Mouse (Mus musculus): Measurements from ENCODE around the gene Fap.

The Fap gene

DNA sequence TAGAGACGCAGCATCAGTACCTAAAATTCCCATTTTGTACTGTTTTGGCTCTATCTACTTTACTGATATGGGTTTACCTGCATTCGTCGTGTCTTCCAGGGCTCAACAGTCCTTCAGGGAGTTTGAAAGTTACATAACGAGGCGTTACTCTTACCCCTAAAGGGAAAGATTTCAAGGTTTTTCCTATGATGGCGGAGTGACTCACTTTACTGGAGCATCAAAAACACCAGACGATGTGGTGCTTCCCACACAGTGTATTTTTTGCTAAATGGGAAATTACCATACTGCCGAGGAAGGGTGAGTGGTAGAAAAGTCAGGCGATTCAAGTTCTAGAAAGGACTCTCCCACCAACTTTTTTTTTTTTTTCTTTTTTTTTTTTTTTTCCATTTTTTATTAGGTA lies 47.5 kb downstream of the Fap start:
- DNase-seq (ENCODE audit: low spot score), result no peak

DNA sequence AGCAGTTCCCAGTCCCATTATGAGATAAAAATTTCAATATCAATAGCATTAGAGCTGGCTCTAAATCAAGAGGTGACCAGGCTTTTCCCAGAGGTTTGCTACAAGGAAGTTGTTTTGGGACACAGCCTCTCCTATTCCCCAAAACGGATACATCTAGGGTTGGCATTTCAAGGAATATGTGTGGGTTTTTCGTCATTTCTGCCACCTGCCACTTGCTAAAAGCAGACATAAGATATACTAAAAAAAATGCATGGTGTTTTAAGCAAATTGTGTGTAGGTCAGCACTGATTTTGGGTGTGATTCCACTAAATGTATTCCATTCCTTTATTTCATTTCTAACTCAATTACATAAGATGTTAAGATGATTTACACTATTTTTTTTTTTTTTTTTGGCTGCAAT lies 56.1 kb downstream of the Fap start:
- DNase-seq (ENCODE audit: low spot score), result no peak

DNA sequence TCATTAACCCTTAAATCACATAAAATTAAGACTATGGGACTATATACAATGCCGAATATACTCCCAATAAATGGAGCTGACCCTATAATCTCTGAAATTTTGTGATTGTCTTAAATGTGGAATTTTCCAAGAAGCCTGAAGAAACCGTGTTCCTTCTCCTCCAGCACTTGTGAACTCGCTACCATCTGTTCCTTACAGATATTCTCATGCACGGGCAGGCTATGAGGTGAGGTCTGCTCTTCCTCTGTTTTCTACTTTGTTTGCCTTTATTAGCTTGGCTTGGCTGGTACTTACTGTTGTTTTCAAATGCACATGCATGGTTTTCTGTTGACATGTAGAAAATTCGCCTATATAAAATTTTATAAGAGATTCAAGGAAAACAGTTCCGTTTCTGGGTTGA lies 59.4 kb downstream of the Fap start:
- no peak for DNase-seq (ENCODE audit: low spot score)

DNA sequence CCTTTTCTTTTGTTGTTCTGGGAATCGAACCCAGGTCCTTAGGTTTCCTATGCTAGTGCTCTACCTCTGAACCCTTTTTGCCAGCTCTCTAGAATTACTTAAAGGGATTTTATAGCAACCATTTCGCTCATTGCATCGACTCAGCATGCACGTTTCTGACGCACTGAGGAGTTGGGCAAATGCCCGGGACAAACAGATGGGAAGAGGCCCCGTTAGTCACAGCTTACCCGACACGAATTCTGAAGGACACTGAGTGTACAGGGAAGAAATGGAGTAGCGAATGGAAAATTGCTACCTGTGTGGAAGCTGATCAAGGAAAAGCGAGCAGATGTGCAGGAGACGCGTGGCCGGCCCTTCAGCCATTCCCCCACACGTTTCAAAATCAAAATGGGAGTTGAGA lies 60.4 kb downstream of the Fap start:
- DNase-seq (ENCODE audit: low spot score), result no peak

DNA sequence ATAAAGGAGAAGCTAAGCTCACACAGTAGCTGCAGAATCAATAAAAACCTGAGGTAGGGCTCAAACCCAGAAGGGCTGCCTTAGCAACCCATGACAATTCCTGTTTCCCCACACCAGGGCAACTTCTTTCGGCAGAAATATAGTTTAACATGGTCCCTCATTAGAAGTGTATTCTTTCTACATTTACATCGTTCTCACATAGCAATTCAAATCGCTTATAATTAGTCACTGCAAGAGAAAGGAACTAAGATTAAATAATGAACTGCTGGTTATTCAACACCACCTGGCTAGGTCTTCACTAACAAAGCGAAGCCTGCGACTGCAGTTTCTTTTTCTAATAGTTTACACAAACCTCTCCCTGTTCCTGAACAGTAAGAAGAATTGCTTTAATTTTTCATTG lies 66.7 kb downstream of the Fap start:
- no peak for DNase-seq (ENCODE audit: low spot score)

DNA sequence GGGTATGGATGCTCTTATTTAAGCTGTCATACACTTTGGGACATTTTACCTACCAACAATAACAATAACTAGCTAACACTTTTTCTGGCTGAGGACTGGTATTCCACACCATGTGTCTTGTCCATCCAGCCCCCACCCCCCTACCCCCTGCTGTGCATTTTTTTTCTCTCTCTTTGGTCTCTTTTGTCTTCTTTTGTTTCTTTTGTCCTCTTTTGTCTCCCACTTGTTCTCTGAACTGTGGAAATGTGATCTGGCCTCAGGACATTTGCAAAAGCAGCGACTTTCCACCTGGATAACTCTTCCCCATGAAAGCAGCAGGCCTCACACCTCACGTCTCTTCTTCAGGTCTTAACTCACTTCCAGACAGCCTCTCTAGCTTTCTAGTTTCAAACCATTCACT lies 67.4 kb downstream of the Fap start:
- no peak for DNase-seq (ENCODE audit: low spot score)

DNA sequence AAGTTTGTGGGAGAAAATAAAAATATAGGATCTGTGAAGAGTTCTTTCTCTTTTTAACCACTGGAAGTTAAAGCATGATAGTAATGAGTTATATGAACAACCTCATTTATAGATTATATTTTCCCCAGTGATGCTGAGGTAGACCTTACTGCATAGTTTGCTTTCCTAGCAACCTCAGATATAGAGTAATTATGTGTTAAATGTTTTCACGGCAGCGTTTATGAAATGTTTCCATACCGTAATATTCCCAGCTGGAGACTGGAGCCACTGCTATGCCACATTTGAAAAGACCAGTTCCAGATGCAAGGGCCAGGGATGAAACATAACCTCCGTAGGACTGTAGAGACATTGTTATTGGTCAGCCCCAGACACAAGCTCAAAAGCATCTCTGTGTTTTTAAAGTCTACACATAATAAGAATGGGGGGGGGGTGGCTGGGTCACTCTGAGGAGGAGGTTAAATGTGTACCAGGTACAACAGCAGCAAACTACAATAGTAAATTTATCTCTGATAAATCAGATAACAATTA lies 69.5 kb downstream of the Fap start:
- DNase-seq (ENCODE audit: low spot score), result no peak

DNA sequence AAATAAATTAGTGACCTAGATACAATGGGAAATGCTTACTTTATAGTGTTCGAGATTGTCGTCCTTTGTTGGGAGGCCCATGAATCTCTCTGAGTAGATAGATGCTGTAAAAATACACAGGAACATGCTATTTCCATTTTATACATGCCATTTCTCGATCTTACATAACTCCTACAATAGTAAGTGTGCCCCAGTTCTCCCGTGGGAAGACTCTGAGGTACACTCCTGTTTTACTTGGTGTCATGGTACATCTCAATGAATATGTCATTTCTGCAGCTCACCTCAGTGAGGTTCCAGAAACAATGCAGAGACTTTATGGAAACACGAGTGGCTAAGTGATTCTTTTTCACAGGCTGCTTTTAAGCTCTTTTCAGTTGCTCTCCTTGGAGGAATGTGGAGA lies 70.5 kb downstream of the Fap start:
- DNase-seq (ENCODE audit: low spot score), result no peak

DNA sequence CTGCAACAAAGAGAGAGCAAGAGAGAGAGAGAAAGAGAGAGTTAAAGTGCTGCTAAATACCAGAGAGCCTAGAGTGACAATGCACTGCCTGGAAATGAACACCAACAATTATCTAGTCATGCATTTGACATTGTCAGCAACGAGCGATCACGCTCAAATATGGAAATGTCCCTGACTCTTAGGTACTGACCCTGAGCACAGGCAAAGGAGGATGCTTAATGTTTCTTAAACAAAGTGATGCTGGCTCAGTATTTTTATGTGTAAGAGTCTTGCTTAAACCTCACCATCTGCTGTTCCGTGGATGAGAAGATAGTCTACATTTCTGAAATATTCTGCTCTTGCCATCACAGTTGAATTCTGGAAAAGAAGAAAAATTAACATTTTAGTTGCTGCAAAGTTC lies 71.4 kb downstream of the Fap start:
- no peak for DNase-seq (ENCODE audit: low spot score)

DNA sequence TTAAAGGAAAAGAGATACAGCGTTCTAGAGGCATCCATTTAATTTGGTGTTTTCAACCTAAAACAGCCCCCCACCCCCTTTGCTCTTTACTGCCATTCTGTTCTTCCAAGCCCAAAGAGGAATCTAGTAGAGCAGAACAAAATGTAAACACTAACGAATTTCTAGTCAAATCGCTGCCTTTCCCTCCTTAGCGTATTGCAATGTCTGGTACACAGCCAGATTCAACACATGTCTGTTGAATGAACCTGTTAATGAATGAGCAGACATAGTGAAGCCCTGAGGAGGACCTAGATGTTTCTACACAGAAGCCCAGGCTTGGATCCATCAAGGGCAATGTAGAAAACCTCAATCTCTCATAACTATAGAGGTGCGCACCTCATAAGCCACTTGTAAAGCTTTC lies 75.1 kb downstream of the Fap start:
- no peak for DNase-seq (ENCODE audit: low spot score)

DNA sequence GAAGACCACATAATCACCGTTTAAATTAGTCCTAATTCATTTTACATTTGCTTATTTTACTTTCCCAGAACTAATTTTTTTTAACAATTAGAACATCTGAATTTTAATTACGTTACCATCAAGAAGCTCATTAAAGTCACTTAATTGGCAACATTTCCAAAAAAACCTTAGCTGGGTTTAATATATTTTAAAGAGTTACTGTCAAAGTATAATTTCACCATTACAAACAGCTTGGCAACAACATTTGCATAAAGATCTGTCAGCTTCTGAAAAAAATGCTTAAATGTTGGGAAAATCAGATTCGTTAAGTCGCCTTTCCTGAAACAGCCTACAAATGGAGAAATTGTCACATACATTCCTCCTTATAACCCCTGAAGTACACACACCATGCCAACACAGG lies 75.8 kb downstream of the Fap start:
- no peak for DNase-seq (ENCODE audit: low spot score)

DNA sequence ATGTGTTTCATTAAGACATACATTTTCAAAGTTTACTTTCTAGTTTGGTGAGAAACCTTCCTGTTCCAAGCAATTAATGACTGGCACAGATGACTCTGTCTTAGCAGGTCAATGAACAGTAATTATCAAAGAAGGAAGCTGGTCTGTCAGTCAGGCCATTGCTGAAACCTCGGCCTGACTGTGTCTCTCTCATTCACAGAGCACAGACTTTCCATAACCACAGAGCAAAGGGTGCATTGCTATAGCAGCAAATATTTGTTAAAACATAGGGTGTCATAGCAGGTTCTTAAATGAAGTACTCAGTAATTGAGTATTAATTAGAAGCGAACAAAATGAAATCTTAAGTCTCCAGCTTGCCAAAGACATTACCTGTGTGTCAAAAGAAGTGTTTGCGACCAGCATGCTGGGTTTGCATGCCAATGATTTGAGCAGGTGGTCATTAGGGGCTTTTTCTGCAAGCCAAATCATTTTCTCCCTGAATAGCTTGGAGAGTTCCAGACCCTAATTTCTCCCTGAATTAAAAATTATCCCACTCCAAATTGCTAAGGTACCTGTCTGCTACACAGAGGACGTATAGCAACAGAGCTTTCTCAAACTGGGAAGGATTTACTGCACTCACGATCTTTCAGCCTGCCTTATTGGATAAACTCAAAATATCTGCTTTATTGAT lies 76.4 kb downstream of the Fap start:
- DNase-seq (ENCODE audit: low spot score), result no peak

DNA sequence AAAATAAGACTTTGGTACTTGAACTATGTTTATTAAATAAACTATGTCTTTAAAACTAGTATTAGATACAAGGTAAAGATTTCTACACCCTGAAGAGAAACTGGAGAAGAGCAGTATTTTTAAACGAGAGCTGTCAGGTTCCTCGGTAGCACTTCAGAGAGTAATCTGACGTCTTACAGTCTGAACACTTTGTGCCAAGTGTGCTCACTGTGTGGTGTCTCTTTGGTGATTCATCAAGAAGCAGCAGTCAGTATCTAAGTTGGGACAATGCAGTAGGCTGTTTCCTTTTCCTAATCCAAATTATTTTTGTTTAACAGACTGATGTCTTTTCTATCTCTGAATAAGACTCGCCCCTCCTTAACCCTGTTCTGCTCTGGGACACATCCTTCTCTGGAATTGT lies 78.5 kb downstream of the Fap start:
- DNase-seq (ENCODE audit: low spot score), result no peak

DNA sequence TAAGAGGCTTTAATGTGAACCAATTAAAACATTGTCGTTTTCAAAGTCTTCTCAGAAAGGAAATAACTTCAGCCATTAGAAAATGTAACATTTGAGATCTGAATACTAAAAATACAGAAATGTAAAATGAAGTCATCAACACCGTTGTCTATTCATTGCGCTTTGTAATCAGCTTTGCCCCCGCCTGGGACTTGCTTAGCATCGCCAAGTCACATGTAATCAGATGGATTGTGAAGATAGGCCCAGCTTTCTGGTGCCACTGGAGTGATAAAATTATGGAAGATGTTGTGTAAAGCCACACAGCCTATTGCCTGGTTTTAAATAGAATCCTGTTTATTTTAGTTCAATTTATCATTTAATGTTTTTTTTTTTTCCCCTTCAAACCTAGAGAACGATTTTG lies 84.0 kb downstream of the Fap start:
- no peak for DNase-seq (ENCODE audit: low spot score)

DNA sequence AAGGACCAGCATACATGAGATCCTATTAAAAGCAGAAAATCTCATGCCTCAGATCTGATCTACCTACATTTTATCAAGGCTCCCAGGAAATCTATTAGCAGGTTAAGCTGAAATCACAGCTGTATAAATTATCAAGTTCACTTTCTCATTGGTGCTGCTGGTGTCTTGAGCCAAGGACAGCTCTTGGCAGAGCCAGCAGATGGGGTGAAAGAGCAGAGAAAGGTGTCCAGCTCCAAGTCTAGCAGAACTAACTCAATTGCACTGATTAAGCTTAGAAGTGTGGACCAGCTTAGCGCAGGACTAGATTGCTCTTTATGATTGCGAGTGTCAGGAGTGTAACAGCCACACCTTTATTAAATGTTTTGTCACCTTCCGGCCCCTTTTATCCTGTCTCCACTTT lies 89.0 kb downstream of the Fap start:
- DNase-seq (ENCODE audit: low spot score), result no peak

DNA sequence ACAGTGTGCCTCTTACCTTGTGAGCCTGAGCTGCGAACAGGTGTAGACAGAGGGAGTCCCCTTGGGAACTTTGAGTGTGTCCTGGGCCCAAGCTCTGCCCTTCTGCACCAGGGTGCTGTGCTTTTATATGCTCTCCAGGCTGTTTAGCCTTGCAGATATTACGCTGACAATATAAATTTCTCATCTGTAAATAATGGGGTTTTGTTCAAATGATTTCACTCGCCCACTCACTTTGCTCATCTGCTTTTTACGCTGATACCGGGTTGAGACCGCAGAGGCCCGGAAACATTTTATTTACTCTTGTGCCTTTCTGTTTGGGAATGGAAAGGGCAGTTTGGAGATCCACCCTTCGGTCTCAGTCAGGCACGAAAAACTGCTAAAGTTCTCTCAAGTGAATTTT lies 90.3 kb downstream of the Fap start, which contains the start of gene Gcg:
TSS of gene Gcg (minus strand) at position 101 of the 400 bp plus-strand sequence.
- no peak for DNase-seq (ENCODE audit: low spot score)

DNA sequence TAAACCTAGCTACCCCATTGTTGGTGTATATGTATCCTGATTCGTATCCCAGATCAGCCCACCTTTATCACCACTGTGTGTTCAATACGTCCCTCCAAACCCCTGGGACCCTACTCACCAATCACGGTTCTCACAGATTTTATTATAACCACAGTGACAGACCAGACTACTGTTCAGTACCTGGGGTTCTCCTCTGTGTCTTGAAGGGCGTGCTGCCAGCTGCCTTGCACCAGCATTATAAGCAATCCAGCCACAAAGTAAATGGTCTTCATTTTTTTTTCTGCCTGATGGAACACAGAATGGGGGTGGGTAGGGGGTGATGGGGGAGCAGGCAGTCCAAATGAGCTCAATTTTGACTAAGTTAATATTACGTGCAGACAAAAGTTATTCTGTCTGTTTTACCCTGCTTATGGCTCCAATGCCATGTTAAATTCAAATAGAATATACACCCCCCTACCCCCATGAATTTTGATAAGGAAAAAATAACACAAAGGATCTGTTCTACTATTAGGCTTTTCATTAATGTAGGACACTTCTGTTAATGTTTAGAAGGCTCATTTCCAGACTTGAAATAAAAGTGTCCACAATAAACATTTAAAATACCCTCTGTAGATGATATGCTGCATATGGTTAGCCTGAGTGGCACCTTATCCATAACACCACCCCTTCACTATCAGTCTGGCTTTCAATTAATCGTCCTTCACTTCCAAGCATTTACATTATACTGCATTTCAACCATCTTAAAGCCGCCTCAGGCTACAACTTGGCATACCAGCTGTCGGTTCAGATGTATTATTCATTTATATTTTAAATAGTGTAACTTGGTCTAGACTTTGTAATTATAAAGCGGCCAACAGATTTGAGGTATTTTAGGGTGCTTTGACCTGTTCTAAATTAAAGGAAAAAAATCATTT lies 93.3 kb downstream of the Fap start:
- no peak for DNase-seq (ENCODE audit: low spot score)

DNA sequence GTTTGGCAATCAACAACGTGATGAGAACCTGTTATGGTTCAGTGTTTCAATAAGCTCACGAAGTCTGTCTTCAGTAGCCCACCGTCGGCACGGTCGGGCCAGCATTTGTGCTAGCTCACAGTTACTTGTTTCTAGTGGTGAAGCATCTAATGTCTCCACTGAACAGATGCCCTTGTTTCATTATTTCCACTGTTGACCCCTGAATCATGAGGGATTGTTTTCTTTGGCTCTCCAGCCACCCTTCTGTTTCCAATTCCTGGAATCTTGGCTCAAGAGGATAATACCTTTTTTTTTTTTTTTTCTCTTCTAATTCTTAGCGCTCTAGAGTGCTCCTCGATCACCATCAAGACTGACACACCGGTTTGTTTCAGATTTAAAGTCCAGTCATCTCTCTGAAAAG lies 104.3 kb downstream of the Fap start:
- no peak for DNase-seq (ENCODE audit: low spot score)

DNA sequence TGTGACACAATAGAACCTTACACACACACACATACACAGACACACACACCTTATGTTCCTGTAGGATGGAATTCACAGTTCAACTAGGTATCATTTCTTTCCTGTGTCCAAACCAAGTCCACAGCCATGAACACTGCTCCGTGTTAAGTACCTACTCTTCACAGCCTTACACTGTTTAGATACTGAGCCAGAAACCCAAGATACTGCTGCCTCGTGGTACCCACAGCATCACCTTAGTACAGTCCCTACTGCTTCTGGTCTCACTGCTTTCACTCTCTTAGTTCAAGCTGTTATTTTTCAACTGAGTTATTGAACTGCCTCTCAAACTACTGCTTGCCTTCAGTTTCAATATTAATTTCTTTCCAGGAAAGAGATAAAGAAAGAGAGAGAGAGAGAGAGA lies 110.6 kb downstream of the Fap start:
- DNase-seq (ENCODE audit: low spot score), result no peak

DNA sequence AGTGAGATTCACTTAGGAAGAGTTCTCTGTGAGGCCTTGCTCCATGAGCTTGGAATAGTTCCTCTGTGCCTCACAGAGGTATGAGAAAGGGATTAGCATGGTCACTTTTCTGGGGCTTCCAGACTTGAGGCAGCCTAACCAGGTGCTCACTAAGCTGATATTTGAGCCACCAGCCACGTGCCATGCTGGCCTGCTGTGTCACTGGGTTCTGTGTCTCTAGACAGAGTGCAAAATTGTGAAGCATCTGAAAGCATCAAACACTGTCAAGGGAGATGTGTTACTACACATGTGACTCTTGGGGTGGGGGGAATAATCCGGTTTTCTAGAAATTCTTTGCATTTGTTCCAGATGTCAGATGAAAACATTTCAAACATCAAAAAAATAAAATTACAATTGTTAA lies 111.7 kb downstream of the Fap start:
- DNase-seq (ENCODE audit: low spot score), result no peak

DNA sequence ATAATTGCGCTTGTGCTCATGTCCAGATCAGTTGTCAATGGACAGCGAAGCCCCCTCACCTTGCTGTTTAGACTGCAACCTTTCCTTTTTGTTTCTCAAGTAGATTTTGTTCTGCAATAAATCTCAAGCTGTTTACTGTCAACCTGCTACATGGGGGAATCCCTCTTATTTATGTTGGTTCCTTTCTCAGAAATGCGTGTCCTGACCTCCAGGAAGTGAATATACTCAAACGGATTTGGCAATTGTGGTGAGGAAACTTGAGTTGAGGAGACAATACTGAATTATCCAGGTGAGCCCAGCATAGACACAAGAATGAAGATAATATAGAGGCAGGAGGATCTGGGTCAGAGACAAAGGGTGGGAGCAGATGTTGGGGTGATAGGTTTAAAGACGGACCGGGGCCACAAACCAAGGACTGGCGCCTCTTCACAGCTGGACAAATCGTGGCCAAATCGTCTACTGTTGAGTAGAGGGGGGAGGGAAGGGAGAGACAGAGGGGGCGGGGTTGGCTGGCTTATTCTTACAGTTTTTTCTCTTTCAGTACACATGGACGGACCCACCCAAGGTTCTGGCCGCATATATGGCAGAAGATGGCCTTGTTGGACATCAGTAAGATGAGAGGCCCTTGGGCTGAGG lies 112.9 kb downstream of the Fap start:
- DNase-seq (ENCODE audit: low spot score), result no peak

DNA sequence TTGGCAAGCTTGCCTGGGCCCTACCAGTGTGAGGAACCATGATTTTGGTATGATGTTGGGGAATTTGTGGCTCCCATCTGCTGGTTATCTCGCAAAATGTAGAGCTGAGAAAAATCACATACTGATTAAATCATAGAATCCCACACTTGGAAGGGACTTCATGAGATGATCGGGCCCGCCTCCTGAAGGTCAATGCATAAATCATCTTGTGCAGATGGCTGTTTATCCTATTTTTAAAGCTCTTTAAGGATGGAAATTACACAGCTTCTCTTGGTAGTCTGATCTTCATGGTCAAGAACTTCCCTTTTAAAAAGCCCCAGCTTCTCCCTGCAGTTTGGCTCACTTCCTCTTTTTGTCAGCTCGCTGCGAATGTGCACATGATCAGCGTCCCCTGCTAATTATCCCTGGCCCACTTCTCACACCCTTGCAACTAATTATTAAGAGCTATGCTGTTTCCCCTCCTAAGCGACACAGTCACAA lies 113.6 kb downstream of the Fap start:
- DNase-seq (ENCODE audit: low spot score), result no peak

Data from testis, postnatal 14 days (tissue).